Mouse (Mus musculus) cerebellum, adult (tissue): ENCODE measurements at regions not wholly inside any gene's neighbourhood (a gene's known extent, or its start where the extent isn't known, plus 50 kb on each side); places are given as distances from the start of the nearest gene placed in this dataset.

Source experiments
- ATAC-seq: cut with Nextera tagmentation; 2 replicates; pipeline ENCODE4 v1.9.2; 2017; ENCODE audit warnings: mild to moderate bottlenecking, moderate library complexity, mixed read lengths; ENCODE audit not compliant: insufficient number of reproducible peaks, low FRiP score, low TSS enrichment

DNA sequence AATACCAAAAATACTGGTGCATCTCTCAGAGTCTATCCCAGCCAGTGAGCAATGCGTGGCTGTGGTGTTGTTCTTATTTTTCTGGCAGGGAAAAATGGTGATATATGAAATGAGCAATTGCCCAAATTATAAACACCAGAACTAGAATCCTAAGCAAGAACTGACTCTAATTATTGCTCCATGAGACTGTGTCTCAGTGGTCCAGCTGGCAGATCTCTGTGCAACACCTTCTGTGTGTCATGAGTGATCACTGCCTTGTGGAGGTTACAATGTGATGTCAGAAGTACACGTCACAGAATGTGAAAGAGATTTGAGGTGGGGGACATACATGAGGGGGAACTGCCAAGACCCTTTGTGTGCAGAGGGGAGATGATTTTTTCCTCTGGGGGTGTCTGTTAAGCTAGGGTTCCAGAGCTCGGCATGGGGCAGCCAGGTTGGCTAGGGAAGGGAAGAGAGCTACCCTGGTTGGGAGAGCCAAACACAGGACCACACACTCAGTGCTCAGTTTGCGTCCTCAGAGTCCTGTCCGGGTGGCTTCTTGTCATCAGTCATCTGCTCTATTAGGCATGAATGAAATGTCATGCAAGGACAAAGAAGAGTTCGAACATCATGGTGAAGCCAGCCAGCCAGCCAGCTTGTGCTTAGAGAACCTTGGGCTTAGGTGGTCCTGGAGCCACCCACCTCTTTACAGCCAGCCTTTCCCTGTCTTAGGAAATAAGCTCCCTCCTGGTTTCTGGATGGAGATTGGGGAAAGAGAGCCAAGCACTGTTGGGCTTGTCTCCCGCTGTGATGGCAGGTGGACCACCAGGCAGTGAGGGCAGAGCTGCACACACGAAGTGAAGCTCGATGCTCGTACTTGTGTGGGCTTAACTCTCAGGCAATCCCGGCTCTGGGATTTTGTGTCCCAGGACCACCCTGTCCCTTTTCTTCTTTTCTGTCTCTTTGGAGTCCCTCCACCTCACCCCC lies 189.5 kb upstream of the Map3k1 start:
- no peak for ATAC-seq

DNA sequence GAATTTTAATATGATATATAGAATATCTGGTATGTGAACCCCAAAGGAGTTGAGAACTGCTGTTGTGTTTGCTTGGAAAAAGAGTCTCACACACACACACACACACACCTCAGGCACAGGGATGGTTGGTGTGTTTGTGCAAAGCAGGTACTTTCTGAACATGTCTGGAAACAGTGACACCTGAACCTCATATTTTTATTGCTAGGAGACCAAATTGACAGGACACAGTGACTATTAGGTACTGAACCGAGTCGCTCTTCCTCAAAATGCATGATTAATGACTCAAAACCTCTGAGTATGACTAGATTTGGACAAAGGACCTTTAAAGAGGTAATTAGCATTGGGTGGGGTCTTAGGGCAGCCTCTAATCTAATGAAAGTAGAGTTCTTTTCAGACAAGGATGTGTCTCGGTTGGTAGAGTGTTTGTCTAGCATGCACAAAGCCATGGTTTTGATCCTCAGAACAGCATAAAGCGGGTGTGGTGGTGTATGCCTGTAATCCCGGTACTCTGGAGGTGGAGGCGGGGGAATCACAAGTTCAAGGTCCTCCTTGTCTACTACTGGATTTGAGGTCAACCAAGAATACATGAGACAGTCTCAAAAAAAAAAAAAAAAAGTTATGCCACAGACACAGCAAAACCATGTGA lies 191.0 kb upstream of the Map3k1 start:
- no peak for ATAC-seq

DNA sequence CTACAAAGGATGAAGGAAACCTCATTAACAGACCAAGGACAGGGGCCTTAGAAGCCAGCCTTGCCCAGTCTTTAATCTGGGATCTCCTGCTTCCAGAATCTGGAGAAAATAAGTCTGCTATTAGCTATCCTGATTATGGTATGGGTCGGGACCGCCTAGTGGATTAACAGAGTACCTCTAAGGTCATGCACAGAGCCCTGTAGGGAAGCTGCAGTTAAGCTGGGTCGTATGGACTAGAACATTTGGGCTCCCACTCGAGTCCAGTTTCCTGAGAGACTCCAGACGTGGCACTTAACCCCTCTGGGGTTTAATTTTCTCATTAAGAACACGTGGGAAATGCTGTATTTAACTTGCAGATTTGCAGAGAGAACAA lies 191.5 kb upstream of the Map3k1 start:
- no peak for ATAC-seq

DNA sequence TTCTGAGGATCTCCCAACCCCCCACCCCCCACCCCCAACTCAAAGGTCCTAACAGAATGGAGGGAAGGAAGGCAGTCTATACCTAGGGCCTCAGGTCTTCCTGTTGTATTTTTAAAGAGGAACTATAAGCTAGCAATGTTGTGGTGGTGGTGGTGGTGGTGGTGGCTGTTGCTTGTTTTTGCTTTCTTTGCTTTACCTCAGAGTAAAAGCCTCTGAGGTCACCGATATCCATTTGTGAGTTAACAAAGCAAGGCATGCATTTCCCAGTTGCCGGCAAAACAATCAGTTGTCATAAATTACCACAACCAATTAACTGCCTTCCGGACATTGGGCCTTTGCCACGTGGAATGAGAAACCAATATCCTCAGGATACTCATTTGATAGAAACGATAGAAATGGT lies 191.9 kb upstream of the Map3k1 start:
- no peak for ATAC-seq

DNA sequence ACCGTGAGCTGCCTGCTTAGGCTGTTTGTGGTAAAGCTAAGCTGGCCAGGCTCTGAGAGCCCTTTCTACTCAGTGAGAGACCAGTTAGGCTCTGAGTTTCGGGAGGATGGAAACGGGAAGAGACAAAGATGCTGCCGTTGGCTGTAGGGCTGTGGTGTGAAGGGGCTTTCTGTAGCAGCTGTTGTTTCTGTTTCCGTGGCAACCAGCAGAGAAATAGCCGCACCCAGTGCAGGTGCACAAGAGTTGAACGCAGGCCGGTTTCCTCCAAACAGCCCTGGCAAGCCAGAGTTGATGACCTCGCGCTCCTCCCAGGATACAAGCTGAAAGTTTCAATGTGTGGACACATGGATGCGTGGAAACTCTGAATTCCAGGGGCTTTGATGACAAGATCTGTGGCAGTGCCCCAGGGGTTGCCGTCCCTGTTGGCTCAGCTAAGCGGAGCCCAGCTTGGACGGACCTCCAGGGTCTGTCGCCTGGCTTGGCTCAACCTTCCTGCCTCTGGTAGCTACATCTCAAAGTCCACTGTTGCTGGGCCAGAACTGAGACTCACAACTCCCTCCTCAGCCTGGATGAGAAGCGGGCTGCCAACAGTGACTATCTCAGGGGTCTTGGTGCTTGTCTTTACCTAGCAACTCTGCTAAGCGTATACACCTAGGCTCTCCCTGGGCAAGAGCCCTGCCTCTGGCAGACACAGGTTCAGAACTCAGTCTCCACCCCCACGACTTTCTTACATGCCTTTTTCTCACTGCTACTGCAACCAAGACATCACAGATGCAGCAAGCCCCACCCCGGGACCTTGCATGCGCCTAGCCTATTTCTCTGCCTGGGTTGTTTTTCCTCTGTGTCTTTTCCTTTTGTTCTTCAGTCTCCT lies 192.6 kb upstream of the Map3k1 start:
- no peak for ATAC-seq

DNA sequence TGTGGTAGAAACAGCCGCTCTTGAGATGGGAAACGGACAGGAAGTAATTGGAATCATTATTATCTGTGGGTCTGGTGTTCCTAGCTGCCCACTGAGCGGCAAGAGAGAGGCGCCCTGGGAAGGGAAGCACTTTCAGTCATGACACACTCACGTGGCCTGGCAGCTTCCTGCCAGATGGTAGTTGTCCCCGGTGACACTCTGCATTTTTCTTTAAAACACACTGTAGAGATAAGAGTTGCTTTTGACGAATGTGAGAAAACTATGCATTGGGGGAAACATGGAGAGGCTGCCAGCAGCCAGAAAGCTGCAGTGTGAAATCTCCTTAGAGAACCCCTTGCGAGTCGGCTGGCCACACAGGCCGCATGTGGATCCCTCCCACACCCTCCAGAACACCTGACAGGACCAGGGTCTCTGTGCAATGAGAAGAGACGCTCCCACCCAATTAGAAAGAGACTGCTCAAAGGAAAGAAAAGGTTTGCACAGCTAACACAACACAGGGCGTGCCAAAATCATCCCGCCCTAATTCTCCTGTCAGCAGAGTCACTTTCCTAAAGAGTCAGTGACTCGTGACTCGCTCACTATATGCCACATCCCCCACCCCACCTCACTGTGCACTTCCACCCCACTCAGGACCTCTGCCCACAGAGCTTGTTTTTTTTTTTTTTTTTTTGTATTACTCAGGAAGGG lies 194.0 kb upstream of the Map3k1 start:
- ATAC-seq: no peak

DNA sequence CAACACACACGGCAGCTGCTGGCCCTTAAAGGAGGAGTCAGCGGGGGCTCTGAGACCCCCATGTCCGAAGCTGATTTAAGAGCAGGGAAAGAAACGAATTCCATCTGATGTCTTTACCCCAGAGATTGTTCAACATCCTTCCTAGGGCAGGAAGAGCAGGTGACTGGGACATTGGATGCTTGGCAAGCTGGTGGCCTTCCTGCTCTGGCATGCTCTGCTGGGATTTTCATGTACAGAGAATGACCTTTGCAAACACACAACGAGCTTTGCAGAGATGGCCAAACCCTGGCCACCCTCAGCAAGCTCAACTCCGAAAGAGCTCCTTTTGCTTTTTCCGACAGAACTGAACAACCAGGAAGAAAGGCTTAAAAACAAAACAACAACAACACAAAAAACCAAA lies 194.7 kb upstream of the Map3k1 start:
- no peak for ATAC-seq

DNA sequence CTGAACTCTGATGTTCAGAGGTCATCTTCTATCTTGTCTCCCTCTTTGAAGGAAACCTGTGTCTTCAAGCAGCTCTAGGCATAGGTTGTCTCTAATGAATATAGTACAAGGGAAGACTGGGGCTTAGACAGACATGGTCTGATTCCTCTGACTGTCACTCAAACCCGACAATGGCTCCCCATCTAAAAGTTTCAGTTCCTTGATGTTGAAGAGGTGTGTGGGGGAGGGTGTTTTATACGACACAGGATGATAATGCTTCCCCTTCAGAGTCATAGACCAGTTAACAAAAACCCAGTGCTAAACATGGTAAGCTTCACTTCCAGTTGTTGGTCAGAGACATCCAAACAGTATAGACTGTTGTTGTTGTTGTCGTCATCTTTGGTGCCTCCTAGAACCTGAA lies 195.3 kb upstream of the Map3k1 start:
- no peak for ATAC-seq

DNA sequence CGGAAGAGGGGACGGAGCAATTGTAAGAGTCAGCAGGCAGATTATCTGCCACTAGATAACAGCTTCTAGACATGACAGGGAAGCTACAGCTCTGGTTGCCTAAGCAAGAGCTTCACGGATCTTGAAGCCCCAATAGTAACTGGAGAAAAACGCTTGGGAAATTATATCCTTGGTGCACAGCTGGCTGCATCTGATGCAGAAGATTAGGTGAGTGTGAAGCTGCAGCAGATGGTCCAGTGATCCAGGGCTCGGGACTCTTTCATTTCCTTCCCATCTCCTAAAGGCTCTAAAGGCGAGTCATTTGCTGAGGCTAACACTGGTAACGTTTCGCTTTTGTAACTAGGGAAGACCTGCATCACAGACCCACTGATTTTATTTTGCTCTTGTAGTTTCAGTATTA lies 196.6 kb upstream of the Map3k1 start:
- ATAC-seq: no peak

DNA sequence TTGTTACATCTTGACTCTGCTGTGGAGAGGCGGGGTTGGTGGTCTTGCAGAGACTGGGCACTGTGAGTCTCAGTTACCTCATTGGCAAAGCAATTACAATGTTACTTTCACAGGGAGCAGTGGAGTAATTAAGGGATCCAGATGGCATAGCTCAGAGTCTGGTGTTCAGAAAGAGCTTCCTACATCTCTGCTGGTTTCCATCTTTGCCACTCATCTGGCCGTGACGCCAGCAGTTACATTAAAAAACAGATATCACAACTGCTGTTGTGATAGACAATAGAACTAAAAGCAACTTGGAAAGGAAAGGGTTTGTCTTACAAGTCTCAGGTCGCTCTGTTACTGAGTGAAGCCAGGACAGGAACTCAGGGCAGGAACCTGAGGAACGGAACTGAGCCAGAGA lies 200.0 kb upstream of the Map3k1 start:
- ATAC-seq: no peak

DNA sequence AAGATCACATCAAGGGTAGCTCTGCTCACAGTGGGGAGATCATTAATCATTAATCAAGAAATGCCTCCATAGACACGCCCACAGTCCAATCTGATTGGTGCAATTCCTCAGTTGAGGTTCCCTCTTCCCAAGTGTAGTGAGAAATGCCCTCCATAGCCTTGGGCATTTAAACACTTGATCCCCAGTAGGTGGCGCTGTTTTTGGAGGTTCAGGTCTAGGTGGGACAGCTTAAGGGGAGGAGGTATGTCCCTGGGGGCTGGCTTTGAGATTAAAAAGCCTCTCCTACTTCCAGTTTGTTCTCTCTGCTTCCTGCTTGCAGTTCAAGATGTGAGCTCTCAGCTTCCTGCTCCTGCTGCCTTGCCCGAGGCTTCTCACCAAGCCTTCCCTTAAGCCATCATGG lies 200.5 kb upstream of the Map3k1 start:
- ATAC-seq: no peak

DNA sequence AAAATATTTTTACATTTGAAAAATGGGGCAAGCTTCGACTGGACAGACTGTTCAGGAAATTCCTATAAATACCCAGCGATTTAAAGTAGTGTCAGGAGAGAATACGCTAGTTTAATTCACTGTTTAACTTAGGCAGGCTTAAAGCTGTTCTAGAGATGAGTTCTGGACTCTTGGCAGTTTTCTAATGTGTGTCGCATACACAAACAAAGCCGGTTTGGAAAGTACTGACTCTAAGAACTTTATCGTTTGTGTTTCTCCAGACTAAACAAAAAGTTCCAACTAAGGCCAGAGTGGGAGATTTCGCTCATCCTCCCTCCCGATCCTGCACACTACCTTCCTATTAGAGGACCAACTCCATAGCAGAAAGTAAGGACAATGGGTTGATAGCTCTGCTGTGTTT lies 201.7 kb upstream of the Map3k1 start:
- ATAC-seq: no peak

DNA sequence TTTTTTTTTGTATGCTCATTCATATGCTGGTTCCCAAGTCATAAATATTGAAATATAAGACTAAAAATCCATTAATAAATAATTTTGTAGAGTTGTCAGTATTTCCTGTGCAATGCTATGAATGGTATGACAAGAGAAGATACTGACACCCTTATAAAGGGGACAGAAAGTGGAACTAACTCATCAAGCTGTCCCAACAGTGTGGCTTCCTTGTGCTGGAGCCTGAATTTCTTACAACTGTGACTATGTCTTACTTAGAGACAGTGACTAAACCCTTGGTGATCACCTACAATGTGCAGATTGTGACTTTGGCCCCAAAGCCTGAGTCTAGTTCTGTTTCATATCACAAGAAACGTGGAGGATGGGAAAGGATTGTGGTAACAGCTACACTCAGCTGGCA lies 203.8 kb upstream of the Map3k1 start:
- ATAC-seq: no peak

DNA sequence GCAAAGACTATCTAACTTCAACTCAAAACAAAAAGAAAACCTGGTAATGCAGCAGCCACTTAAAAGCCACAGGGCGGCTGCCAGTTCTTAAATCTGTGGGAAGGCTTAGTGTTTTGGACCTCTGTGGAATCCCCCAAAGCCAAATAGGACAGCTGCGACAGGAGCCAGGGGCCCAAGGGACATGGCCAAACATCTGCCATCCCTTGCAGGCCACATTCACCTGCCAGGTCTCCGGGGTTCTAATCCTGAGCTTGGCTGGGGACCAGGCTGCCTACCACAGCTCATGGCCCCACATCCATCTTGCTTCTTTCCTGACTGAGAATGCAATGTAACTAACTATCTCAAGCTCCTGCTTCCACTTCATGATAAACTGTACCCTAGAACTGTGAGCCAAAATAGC lies 206.3 kb upstream of the Map3k1 start:
- ATAC-seq: no peak

DNA sequence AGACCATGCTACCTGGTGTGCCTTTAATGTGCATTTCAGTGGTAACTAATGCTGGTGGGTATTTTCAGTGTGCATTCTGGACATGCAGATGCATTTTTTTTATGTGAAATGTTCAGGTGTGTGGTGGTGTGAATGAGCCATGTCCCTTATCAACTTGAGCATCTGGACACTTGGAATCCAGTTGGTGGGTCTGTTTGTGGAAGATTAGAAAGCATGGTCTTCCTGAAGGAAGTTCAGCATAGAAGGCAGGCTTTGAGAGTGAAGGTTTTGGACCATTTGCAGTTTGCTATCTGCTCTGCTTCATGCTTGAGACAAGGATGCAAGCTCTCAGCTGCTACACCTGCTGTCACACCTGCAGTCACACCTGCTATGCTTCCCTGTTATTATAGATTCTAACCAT lies 207.5 kb upstream of the Map3k1 start:
- no peak for ATAC-seq

DNA sequence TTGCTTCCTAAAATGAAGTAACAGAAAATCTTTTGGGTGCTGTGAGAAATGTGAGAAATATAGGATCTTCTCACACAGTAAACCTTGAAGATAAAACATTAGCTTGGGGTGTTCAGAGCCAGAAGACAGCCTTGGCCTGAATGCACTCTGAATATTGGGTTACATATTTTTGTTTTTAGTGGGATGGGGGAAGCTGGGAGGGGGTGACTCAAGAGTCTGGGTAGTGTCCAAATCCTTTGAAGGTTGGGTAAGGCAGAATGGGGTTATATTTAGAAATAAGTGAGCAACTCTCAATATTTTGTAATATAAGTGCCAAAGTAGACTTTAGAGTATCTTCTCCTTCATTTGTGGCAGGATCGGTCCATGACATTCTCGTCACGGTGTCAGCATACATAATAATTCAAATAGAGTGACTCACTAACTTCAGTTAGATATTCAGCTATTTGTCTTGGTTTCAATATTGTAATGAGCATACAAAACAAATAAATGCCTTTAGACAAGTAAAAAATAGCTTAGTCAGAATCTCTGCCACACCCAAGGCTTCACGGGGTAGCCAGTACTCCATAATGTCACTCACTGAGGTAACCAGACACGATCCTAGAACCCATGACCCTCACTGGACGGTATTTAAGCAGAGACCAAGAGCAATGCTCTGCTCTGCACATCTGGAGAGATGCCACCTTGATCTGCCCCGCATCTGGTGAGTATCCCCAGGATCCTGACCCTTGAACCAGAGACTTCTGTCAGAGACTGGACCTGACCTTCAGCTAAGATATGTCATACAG lies 209.9 kb upstream of the Map3k1 start:
- no peak for ATAC-seq

DNA sequence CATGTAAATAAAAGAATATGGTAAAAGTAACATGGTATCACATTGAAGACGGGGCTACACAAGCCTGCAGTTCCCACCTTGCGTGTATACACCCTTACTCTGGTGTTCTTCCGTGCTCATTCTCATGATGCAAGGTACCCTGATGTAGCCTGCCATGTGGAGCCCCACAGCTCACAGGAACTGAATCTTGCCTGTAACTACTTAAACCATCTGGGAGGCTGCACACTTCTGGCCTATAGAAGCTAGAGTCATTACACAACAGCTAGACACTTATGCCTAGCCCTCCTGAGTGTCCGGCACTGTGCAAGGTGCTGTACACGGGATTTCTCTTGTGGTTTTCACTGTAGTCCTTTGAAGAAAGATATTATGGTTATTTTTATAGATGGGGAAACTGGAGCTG lies 210.8 kb upstream of the Map3k1 start:
- ATAC-seq: no peak

DNA sequence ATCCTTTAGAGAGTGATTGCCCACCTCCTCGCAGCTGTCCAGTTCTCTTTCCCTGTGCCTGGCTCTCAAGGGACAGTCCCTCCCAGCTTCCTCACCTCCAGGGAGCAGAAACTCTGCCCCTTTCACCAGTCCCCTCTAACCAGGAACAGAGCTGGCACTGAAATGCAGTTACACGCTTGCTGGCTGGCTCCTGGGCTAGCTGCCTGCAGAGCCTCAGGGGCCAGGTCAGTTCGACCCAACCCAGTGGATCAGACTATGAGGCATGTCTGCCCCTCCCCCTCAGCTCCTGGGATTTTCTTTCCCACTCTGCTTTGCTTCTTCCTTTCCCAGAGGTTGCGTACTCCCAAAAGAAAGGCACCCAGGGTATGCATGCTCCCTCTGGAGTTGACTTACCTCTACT lies 214.4 kb upstream of the Map3k1 start:
- no peak for ATAC-seq

DNA sequence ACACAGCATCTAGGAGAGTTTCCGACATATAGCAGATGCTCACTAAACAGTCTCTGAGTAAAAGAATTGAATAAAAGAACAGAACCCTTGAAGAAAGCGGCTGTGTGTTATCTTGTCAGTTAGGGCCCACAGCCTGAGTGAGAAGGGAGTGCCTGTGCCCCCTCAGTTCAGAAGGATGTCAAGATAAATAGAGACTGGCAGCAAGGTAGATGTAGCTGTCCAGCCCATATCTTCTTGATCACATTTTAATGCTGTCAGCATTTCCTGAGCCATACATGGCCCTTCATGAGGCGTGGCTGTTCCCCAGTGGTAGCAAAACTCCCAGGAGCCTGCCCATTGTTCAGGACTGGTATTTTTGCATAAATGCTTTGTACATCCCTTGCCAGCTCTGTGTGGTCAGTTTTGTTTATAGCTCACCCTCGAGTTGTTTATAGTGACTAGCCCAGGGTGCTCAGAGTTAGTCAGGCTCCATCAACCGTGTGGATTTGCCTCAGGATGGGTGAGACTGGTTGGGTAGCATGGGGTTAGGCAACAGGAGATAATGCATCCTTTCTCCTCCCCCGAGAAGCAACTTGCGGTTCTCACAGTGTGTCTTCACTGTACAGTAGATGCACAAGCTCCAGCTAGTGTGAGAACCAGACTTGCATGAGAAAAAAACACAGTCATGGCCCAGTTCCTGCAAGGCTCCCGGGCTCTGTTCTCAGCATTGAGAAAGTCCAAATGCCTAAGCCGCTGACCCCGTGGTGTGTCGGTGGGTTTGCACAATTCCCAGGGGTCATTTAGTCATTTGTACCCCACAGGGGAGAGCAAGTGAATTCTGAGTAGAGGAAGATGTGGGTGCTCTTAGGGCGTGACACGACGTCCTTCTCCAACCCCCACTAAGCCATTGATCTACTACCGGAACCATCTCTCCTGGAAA lies 216.1 kb upstream of the Map3k1 start:
- ATAC-seq: no peak
